Mouse (Mus musculus): ENCODE data around the gene Atp8a1. TPM values are rescaled to one million over a fixed set of nuclear protein-coding genes. Genes with fewer than 3 reads are reported as not detected.

The Atp8a1 gene
- polyA plus RNA-seq, 1 experiment: 0.68 TPM

- Histone ChIP-seq H3K9me3 (ENCODE audit: control insufficient read depth, low read length) (peaks cover 11% of the 10 kb centered on the region; the same call in 1 of the 2 replicates), H3K4me1 (ENCODE audit: control insufficient read depth) (0 out of 2 replicates have a peak, but pooled peaks cover 3% of the 10 kb centered on the region), H3K4me3 (replicated peaks) (no peak overlapping the region), H3K27me3 (ENCODE audit: control insufficient read depth) (peaks cover 71% of the 10 kb centered on the region), H3K36me3 (ENCODE audit: control insufficient read depth) (no peaks in the 10 kb centered on the region)
- no peak for TF ChIP-seq GATA1 (IDR thresholded peaks at IDR 0.05; ENCODE audit: low read length)
- no peak for TF ChIP-seq TAL1 (IDR thresholded peaks at IDR 0.05; ENCODE audit: low read length)
Observed at GRCm38 (mm10) chr5:67609520-67609837, 237.8 kb downstream of the Atp8a1 start.

DNA sequence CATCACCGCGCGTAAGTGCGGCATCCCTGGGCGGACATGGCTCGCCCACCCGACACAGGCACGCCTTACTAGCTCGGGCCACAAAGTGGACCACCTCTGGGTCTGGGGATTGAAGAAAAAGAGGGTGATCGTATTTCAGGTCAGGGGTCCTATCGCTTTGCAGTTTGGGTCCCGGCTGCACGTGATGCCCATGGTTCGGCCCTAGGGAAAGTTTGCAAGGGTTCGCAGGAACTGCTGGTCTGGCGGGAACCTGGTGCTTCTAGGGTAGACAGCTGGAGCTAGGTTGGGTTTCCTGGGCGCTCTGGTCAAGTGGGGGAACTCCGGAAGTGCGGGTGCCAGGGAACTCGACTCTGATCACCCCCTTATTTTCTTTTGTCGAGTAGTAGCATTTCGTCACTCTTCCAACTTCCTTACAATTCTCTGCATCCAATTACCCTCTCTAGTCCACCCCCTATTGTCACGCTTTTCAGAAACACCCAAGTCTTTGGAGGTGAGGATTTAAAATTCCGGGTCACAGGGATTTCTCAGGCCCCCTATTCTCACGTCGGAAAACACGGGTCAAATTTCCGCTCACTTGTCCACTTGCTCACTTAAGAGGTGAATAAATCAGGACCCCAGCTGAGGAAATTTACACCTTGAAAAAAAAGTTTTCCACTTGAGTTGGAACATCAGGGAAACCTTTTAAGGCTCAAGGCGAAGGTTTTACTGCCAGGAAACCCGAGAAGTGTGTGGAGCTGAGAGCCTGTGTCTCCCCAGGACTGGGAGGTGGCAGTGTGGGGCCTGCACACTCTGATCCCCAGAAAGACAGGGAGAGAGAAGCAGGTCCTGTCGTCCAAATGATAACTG is 238.3 kb downstream of the Atp8a1 start:
- no peak overlapping the region for H3K4me3 ChIP-seq (replicated peaks)
- H3K27me3 ChIP-seq (ENCODE audit: control insufficient read depth): peaks cover 71% of the 10 kb centered on the region
- 0 out of 2 replicates have a peak, but pooled peaks cover 3% of the 10 kb centered on the region for H3K4me1 ChIP-seq (ENCODE audit: control insufficient read depth)
- peaks cover 11% of the 10 kb centered on the region; the same call in 1 of the 2 replicates for H3K9me3 ChIP-seq (ENCODE audit: control insufficient read depth, low read length)
- TF ChIP-seq GATA1 (IDR thresholded peaks at IDR 0.05; ENCODE audit: low read length) (no peak), TAL1 (IDR thresholded peaks at IDR 0.05; ENCODE audit: low read length) (no peak)
- no peaks in the 10 kb centered on the region for H3K36me3 ChIP-seq (ENCODE audit: control insufficient read depth)

GRCm38 (mm10) chr5:67607804-67608673 is 239.2 kb downstream of the Atp8a1 start, which contains the start of gene Shisa3:
Gene Shisa3, plus strand, starts transcription at chr5:67607882.
- Histone ChIP-seq H3K9me3 (ENCODE audit: control insufficient read depth, low read length) (peaks cover 11% of the 10 kb centered on the region; the same call in 1 of the 2 replicates), H3K4me1 (ENCODE audit: control insufficient read depth) (0 out of 2 replicates have a peak, but pooled peaks cover 3% of the 10 kb centered on the region), H3K4me3 (replicated peaks) (no peak within 1 kb of the TSS), H3K27me3 (ENCODE audit: control insufficient read depth) (peaks cover 72% of the 10 kb centered on the region), H3K36me3 (ENCODE audit: control insufficient read depth) (no peaks in the 10 kb centered on the region)
- TF ChIP-seq TAL1 (IDR thresholded peaks at IDR 0.05; ENCODE audit: low read length) (no peak), GATA1 (IDR thresholded peaks at IDR 0.05; ENCODE audit: low read length) (no peak)

- Histone ChIP-seq H3K4me3 (replicated peaks) (no peak overlapping the region), H3K36me3 (ENCODE audit: control insufficient read depth) (no peaks in the 10 kb centered on the region), H3K4me1 (ENCODE audit: control insufficient read depth) (0 out of 2 replicates have a peak, but pooled peaks cover 3% of the 10 kb centered on the region), H3K9me3 (ENCODE audit: control insufficient read depth, low read length) (peaks cover 11% of the 10 kb centered on the region; the same call in 1 of the 2 replicates), H3K27me3 (ENCODE audit: control insufficient read depth) (peaks cover 78% of the 10 kb centered on the region)
- TF ChIP-seq GATA1 (IDR thresholded peaks at IDR 0.05; ENCODE audit: low read length) (no peak), TAL1 (IDR thresholded peaks at IDR 0.05; ENCODE audit: low read length) (no peak)
Observed at GRCm38 (mm10) chr5:67606916-67607803, 240.1 kb downstream of the Atp8a1 start.

GRCm38 (mm10) chr5:67605951-67606350 is 241.3 kb downstream of the Atp8a1 start:
- Histone ChIP-seq H3K4me3 (replicated peaks) (no peak overlapping the region), H3K27me3 (ENCODE audit: control insufficient read depth) (peaks cover 72% of the 10 kb centered on the region), H3K4me1 (ENCODE audit: control insufficient read depth) (0 out of 2 replicates have a peak, but pooled peaks cover 3% of the 10 kb centered on the region), H3K9me3 (ENCODE audit: control insufficient read depth, low read length) (peaks cover 11% of the 10 kb centered on the region; the same call in 1 of the 2 replicates), H3K36me3 (ENCODE audit: control insufficient read depth) (no peaks in the 10 kb centered on the region)
- no peak for TF ChIP-seq TAL1 (IDR thresholded peaks at IDR 0.05; ENCODE audit: low read length)
- TF ChIP-seq GATA1 (IDR thresholded peaks at IDR 0.05; ENCODE audit: low read length): no peak

DNA sequence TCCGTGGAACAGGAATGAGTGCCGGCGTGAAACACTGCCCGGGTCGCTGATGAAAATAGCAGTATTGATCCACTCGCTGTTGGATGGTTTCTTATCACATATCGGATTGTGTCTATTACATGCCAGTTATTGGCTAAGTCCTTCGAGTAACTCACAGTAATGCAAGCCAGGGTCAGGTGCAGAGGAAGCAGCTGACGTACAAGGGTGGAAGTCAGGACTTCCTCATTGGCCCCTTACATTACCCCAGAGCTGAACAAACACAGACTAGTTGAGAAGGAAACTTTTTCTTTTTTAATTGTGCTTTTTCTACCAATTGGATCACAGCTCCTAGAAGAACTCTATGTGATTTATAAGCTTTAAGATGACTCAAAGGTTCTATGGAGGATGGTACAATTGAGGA is 247.3 kb downstream of the Atp8a1 start:
- TF ChIP-seq GATA1 (IDR thresholded peaks at IDR 0.05; ENCODE audit: low read length) (no peak), TAL1 (IDR thresholded peaks at IDR 0.05; ENCODE audit: low read length) (no peak)
- Histone ChIP-seq H3K36me3 (ENCODE audit: control insufficient read depth) (no peaks in the 10 kb centered on the region), H3K4me3 (replicated peaks) (no peak overlapping the region), H3K4me1 (ENCODE audit: control insufficient read depth) (no peaks in the 10 kb centered on the region), H3K27me3 (ENCODE audit: control insufficient read depth) (peaks cover 12% of the 10 kb centered on the region), H3K9me3 (ENCODE audit: control insufficient read depth, low read length) (no peaks in the 10 kb centered on the region)

DNA sequence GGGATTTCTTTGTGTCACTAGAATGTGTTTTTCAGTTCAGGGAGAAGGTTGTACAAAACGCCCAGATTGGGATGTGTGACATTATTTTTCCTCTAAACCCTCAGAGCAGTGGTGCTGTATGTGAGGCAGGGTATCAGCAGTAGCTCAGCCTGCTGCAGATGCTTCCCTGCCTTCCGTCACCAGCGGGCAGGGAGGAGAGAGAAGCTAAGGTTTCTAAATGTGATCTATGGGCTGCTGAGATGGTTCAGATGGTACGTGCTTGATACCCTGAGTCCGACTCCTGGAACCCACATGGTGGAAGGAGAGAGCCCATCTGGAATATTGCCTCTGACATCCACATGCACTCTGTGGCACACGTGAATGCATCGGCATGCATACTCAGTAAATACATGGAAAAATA is 251.6 kb downstream of the Atp8a1 start:
- TF ChIP-seq TAL1 (IDR thresholded peaks at IDR 0.05; ENCODE audit: low read length): no peak
- Histone ChIP-seq H3K4me1 (ENCODE audit: control insufficient read depth) (no peaks in the 10 kb centered on the region), H3K36me3 (ENCODE audit: control insufficient read depth) (no peaks in the 10 kb centered on the region), H3K27me3 (ENCODE audit: control insufficient read depth) (no peaks in the 10 kb centered on the region), H3K4me3 (replicated peaks) (no peak overlapping the region), H3K9me3 (ENCODE audit: control insufficient read depth, low read length) (no peaks in the 10 kb centered on the region)

DNA sequence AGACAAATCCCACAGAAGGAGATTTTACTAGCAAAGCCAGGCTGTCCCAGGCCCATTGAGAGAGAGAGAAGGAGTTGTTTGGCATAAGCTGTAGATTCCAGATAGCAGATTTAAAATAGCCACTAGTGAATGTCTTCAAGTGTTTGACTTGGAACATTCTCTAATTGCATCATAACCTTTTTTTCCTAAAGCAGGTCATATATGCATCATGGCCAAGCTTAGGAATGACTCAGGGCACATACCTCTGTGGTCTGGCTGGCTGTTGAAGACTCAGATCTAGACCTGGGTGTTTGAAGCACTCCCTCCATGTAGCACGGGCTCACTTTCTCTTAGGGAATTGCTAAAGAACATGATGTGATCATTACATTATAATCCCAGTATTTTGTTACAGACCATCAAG is 252.2 kb downstream of the Atp8a1 start:
- no peak overlapping the region for H3K4me3 ChIP-seq (replicated peaks)
- H3K36me3 ChIP-seq (ENCODE audit: control insufficient read depth): no peaks in the 10 kb centered on the region
- H3K9me3 ChIP-seq (ENCODE audit: control insufficient read depth, low read length): no peaks in the 10 kb centered on the region
- TF ChIP-seq GATA1 (IDR thresholded peaks at IDR 0.05; ENCODE audit: low read length) (no peak), TAL1 (IDR thresholded peaks at IDR 0.05; ENCODE audit: low read length) (no peak)
- no peaks in the 10 kb centered on the region for H3K4me1 ChIP-seq (ENCODE audit: control insufficient read depth)
- H3K27me3 ChIP-seq (ENCODE audit: control insufficient read depth): no peaks in the 10 kb centered on the region

Measured in erythroblast, embryonic 14.5 days (primary cell).